Mouse (Mus musculus): ENCODE results near the gene Nup153.

The Nup153 gene

DNA sequence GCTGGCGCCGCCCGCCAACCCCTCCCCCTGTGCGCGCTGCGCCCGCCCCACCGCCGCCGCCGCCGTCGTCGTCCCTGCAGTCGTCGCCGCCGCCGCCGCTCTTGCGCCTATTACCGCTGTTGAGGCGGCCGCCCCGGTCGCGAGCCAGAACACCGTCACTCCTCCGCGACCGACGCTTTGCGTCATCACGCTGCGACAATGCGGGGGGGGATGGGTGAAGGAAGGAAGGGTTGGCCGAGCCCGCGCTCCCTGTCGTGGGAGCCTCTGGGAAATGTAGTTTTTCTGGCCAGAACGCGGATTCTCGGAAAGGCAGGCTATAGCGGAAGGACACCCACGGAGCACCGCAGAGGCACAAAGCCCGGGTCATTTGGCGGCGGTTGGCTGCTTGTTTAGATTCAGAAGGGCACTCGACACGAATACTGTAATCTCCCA is at the start of gene Nup153:
TSS of gene Nup153 (minus strand) at position 104 of the 432 bp plus-strand sequence.
- peak; percentile 100 for DNase-seq

DNA sequence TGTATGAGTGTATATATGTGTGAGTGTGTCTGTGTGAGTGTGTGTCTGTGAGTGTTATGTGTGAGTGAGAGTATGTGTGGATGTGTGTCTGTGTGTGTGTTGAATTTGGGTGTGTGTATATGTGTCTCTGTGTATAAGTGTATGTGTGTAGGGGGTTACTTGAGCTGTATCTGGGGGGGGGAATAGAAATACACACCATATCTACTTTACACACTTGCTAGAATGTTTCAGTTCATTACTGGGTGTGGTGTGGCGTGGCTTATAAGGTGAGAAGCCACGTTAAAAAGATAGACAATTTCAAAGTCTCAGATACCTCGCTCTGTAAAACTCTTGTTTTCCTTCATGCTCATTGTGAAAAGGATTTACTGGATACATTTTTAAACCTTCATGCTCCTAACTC is 49.7 kb upstream of the Nup153 start:
- no peak for DNase-seq

DNA sequence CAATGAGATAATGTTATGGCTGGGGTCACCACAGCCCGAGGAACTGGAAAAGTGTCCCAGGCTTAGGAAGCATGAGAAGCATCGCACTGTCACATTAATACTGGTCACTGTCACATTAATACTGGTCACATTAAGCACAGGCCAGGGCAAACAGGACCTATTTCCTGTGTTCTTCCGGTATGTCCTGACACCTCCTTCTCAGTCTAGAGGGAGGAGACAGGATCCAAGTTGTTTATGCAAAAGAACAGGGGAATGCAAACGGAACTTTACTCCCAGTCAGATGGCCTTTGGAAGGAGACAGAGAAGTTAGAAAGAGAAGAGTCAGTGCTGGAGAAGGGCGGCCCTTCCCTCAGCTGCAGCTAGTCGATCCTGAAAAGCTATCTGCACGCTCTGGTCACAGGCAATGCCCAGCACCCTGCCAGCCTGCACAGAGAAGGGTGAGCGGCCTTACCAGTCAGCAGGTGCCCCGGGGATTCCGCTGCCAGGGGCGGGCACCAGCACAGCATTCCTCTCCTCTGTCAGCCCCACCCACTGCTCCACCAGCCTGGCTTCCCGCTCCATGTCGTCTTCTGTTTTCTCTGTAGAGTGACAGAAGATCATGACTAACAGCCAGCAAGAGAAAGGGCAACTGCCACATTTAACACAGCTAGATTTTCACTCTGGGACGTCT is 49.0 kb upstream of the Nup153 start:
- peak; percentile 30 for DNase-seq

DNA sequence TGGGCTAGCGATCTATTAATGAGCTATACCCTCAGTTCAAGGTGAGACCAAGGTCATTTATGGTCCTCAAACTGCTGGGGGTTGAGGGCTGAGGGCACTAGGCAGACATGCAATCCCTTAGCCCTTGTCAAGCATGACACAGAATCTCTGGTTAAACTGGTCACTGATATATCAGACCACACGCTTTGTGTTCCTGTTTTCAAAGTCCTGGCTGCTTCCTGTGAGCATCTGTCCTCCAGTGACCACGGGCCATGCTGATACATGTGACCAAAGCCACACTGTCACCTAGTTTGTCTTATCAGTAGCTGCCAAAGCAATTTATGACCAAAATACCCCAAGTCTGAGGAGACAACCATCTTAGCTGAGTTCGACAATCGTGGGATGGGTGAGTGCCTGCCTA is 47.3 kb upstream of the Nup153 start:
- no peak for DNase-seq

DNA sequence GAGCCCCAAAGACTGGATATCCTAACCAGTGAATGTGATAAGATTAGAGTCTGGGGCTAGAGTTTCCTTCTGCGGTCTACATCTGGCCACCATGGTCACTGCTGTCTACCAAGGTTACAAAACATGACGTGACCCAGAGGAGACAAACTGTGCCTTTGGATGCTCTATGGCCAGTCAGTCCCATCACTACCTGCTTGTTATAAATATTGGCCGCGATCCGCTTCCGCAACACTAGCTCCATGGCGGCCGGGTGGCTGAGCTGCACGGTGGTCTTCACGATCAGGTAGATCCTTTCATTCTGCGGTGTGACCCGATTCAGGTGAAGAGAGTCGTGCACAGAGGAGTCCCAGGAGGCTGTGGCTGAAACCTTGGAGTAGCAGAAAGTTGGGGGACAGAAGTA is 44.8 kb upstream of the Nup153 start:
- DNase-seq: no peak

DNA sequence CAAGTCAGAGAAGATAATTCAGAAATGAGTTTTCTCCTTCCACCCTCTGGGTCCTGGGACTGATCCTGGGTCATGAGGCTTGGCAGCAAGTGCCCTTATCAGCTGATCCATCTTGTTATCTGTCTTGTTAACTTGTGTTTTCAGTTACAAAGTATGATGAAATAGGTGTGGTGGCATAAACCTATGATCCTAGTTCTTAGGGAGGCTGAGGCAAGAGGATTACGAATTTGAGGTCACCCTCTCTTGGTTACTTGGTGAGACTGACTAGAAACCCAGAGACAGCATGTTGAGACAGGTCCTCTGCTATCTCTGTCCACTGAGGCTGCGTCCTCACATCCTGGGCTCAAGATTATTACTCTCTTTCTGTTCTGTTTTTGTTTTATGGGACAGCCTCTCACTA is 37.6 kb upstream of the Nup153 start:
- DNase-seq: no peak

DNA sequence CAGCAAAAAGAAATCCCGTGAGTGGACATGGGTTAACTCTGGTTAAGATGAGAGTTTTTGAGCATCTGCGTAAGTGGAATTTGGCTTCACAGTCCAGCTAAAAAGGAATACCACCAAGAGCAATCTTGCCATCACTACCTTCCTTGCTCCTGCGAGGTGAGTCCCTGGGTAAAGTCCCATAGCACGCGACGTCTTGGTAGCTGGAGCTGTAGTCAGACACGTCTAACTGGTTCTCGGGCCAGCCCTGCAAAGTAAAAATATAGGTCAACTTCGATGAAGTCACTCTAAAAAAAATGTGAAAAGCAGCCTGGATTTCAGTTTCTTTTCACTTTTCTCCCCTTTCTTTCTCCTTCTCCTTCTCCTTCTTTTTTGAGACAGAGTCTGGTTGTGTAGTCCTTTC is 35.5 kb upstream of the Nup153 start:
- no peak for DNase-seq

DNA sequence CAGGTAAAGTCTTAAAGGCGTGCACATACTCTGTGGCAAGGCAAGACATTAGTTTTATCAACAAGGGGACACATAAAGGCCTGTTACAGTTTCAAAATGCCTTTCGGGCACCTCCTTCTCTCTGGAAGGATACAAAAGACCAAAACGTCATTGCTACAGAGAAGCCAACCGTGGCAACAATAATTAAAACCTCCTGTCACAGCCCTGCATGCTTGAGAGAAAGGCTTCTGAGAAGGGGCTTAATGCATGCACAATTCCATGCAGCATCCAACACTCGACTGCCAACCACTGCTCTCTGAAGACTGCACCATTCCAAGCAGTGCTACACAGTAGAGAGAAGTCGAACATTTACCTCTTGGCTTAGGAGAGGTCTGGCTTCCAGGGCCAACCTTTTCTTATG is 33.2 kb upstream of the Nup153 start:
- DNase-seq: no peak

DNA sequence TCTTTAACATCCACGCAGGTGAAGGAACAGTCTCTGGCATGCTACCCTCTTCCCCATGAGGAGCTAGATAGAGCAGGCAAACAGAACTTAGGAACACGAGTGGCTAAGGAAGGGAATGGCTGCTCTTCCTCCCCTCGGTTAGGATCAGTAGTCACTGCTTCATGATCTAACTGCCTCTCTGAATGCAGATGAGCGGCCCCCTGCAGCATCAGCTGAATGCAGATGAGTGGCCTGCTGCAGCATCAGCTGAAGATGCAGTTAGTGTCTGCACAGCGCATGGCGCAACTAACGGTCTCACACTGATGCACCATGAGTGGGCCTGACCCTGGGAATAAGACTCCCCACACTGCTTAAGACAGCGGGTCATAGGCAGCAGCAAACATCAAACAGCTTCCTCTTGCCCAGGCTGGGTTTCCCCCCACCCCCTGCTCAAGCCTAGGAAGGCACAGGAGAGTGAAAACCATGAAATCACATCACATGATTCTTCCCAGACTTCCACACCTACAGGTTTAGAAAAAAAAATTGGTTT is 31.6 kb upstream of the Nup153 start:
- DNase-seq: no peak

DNA sequence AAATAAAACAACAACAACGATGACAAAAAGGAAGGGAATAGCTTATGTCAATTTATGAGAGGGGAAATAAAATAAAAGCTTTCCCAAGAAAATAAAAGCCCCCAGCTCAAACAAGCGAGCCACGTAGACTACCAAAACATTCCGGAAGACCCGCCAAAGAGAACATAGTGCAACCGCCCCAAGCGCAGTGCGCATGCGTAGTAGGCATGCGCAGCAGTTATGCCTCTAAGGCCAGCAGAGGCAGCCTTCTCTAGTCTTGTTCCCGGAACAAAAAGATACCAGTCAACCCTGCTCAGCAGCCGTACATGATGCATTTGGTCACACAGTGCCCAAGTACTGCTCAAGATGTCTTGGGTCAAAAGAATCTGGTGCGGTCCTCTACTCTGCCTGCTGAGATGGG is 30.9 kb upstream of the Nup153 start:
- DNase-seq: no peak

DNA sequence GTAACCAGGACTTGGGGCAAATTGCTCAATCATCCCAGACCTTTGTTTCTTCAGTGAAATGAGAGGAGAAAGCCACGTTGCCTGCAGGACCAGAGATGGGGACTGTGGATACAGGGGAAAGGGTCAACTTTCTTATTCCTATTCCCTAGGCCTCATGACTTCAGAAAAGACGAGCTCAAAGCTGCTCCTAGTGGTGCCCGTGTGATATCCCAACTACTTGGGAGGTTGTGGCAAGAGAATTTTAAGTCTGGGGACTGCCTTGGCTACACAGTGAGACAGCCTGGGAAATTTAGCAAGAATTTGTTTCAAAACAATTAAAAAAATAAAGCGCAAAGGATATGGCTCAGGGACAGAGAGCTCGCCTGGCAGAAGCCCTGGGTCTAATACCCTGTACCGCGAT is 30.2 kb upstream of the Nup153 start:
- DNase-seq: no peak

DNA sequence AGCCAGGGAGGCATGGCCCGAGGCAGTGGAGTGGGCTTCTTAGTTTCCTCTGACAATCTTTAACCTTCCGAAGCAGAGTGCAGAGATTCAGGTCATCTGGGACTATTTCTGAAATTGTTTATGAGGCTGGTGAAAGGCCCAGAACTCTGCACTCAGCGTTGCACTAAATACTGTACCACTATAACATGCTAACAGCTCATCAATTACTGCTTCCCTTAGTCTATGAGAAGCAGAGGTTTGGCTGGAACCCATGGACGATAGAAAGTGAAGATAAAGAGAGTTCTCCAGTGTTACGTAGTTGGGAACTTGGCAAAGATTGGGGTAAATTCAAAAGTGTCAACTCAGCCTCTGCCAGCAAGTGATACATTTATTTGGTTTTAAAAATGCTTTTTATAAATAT is 25.6 kb upstream of the Nup153 start:
- no peak for DNase-seq

DNA sequence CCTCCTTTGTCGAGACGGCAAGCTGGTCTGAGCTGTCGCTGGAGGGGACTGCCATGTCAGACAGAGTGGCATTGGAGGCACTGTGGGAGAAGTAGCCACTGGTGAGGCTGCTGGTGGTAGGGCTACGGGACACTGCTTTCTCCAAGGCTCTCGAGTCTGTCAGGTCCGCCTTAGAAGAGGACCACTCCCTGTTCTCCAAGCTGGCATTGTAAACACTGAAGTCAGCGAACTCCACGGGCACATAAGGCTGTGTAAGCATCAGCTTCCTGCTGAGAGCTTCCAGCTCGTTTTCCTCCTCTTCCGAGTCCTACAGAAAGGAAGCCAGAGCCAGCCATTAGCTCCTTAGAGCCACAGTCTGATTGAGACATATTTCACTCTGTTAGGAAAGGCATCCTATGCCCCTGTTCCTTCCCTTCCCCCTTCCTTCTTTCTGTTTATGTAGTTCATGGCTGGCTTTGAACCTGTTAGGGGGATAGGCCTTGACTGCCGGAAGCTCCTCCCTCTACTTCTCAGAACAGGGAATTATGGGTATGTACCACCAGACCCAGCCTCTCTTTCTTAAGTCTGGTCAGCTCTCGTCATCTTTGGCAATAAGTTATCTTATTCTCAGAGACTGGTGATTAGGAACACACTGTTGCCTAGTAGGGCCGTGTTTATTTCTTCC is 25.0 kb upstream of the Nup153 start:
- DNase-seq: peak; percentile 80

DNA sequence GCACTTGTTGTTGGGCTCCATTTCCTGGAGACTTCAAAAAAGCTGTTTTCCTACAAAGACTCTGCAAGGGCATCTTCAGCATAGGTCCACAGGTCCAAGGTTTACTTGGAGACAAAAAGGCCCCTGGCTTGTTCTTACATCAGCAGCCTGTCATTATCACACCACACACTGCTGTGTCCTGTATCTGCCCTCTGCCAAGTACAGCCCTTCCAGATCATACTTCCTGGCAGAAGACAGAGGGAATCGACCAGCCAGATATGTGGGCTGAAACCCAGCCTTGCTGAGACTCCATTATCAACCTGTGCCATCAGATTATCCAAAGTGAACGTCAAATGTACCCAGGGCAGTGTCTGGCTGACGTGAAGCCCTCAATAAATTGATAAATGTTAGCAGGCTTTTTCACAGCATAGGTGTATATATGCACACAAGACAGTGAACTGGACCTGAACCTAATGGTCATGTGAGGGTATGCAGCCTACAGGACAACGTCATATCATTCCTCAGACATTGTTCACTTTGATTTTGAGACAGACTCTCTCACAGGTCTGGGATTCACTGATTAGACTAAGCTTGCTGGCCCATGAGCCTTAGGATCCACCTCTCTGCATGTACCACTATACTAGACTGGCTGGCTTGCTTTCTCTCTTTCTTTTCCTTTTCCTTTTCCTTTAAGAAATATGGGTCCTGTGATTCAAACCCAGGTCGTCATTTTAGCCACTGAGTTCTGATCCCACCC is 20.6 kb upstream of the Nup153 start:
- no peak for DNase-seq

DNA sequence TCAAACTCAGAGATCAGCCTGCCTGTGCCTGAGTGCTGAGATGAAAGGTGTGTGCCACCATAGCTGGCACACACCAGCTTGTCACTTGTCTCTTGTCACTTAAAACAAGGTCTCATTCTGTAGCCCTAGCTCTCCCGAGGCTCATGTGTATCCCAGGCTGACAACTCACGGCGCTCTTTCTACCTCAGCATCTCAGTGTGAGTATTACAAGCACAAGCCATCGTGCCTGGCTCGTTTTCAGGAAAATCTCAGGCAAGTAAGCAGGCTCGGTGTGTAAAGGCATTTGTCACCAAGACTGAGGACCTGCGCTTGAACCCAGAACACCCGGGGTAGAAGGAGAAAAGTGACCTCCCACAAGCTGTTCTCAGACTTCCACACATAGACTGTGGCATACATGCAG is 16.1 kb upstream of the Nup153 start:
- no peak for DNase-seq

DNA sequence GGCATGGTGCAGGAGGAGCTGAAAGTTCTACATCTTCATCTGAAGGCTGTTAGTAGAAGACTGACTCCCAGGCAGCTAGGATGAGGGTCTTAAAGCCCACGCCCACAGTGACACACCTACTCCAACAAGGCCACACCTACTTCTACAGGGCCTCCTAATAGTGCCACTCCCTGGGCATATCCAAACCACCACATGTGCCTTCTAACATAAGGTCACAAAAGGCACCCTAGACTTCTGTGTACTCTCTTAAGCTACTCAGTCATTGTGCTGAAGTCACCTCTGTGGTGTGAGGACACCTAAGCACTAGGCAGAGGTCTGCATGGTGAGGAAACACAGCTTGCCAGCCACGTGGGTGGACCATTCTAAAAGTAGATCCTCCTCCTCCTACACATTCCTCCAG is 14.6 kb upstream of the Nup153 start:
- no peak for DNase-seq

DNA sequence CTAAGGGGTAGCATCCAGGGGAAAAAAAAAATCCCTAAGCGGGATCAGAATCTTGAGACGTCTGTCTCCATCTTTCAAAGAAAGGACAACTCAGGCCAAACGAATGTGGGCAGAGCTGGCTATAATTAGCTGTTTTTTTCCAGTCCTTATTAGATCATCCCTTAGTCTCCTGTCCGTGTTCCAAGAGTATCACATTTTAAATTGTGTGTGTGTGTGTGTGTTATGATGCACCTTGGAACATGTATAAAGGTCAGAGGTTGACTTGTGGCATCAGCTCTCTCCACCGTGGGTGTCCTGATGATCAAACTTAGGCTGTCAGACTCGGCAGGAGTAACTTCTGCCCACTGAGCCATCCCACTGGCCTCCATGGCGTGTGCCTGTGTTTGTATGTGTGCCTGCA is 11.7 kb upstream of the Nup153 start:
- DNase-seq: no peak

DNA sequence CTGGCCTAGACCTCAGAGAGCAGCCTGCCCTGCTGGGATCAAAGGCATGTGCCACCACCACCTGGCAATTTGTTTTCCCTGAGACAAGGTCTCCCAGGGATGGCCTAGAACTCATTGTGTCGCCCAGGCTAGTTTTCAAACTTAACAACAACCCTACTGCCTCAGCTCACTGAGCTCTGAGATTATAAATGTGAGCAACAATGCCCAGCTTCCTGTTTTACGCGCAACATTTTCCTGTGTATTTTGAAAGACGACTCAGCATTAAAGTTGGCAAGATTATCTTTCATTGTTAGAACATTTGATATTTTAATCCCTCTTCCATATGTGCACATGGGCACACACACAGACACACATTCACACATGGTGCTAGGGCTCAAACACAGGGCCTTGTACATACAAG is 9.7 kb upstream of the Nup153 start:
- peak; percentile 14 for DNase-seq

DNA sequence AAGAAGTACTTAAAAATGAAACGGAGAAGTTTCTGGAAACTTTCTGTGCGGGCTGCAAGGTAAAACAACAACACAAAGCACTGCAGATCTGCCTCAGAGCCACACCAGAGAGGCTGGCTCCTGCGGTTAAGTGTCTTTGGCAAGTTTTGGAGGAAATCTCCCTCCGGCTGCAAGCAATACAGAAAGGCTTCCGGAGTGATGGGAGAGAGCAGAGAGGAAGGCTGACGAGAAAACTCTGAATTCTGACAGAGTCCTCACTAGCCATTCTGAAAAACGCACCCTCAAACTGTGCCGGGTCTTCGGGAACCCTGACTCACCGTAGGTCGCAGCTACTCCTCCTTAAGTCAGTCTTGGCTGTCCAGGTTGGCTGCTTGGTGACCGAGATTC is 8.7 kb upstream of the Nup153 start:
- DNase-seq: peak; percentile 19

DNA sequence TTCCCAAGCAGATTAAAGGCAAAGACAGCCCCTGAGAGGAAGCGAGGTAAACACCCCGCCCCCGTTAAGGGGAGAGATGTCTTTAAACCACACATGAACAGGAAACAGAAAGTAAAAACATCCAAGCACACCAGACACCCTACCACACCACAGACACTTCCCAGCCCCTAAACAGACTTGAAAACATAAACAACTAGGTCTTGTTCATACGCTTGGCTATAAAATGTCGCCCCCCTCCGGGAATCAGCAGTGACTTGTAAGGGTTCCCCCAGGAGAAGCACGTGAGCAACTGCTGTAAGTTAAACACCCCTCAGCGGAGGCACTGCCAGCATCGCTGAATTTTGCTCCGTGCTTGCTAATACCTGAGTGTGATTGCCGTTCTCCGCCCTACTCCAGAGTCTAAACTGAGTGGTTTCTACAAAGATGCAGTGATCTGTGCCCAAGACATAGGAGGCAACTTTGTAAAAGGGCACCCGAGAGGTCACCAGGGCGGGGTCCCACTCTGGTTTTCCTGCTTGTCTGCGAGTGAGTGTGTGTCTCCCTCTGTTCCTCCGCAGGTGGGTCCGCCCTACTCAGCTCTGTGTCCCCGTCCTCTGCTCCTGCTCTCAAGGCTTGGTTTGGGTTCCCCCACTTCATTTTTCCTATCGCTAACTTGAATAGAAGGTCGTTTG is 8.2 kb upstream of the Nup153 start:
- DNase-seq: peak; percentile 81

DNA sequence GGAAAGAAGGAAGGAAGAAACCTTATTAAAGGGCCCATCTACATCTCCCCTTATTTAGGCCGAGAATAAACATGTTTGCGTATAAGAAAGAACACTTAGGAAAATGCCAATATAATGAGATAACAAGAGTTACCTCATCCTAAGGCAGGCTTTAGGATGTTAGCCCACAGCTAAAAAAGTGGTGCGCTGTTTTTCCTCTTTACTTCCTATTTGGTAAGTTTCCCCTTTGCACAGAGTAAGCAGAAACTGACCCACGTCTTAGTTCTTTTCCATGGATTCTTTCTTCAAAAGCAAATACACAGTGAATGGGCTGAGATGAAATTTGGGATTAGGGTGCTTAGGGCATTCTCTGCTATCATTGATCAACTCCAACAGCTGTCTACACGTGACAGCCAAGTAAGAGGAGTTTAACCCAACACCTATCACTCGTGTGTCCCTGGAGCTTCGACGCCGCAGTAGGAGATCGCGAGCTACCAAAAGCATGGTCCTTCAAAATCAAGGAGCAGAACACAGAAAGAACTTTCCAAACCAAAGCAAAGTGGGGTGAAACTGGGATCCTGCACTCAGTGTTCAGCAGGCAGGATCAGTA is 7.6 kb upstream of the Nup153 start:
- no peak for DNase-seq

DNA sequence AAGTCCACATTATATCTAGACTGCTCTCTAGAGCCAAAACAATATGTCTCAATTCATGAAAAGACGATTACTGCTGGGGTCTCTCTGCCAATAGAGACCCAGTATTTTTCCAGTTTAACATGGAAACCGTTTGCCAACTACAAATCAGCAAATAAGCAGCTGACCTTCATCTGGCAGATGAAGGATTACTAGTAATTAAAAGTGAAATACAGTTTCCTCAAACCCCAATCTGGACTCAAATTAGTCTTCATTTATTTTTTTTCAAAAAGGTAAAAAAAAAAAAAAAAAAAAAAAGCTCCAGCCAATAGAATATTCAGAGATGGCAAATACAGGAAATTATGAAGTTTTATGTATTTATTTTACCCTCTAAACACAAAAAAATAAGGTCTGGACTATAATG is 2.3 kb upstream of the Nup153 start:
- DNase-seq: no peak

DNA sequence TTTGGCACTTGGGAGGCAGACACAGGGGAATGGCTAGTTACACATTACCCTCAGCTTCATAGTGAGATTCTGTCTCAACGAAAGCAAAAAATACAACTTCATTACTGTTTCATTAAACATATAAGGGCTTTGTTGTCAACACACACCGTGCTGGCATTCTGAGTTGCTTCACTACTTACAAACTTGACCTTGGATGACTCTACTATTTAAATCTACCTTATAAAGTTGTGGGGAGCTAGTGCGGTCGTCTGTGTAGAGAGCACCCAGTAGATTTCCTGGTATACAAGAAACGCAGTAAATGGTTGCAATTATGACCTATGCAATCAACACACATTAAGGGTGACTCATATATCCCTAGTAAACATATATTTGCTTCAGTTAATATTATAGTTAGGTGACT is 671 bp upstream of the Nup153 start:
- no peak for DNase-seq
